Mouse (Mus musculus): ENCODE data around the gene Krt71.

Gene Krt71

GRCm38 (mm10) chr15:101688161-101688560 lies 54.7 kb downstream of the Krt71 start:
- no peak for DNase-seq (ENCODE audit: low read depth, low spot score)
